Mouse (Mus musculus): ENCODE measurements around the gene Phb. TPM values are rescaled to one million over a fixed set of nuclear protein-coding genes. Genes with fewer than 3 reads are reported as not detected.
"Not testable (repeated sequence)": the region's sequence is repeated elsewhere in the genome, so short reads cannot be mapped to it uniquely, and the experiment has no call there.

Gene Phb
- total and polyA plus RNA-seq, 2 experiments, result 137 to 189 TPM

DNA sequence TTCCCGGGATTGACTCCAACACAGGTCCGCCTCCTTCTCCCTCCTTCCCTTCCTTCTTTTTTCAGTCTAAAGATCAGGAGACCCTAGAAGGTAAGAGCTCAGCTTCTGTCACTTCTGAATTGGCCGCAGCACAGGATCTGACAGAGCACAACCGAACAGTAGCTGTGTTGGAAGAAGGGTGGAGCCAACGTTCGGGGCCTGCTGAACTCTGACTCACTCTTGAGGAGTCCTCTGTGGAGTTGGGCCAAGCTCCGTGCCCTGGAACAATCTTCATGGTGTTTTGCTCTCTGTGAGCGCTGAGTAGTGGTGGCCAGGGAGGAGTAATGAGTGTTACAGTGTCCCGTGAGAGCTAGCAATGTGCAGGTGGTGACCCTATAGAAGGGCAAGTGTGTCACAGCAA lies 15.8 kb upstream of the Phb start:
- Histone ChIP-seq H3K4me1 (ENCODE audit: control insufficient read depth, insufficient read depth, low read length) (no peaks in the 10 kb centered on the region), H3K27me3 (ENCODE audit: control insufficient read depth, insufficient read depth, low read length) (no peaks in the 10 kb centered on the region), H3K27ac (replicated peaks; ENCODE audit: insufficient read depth, low read depth, low read length) (no peak overlapping the region), H3K9ac (ENCODE audit: low read depth, low read length) (no peak overlapping the region), H3K4me3 (ENCODE audit: insufficient read depth, low read depth, low read length) (no peak overlapping the region), H3K36me3 (ENCODE audit: control insufficient read depth, insufficient read depth, low read length) (no peaks in the 10 kb centered on the region), H3K79me2 (ENCODE audit: control insufficient read depth, insufficient read depth, low read length) (no peaks in the 10 kb centered on the region)
- no peak for DNase-seq (ENCODE audit: extremely low read depth, low read depth, low spot score)
- 64% methylated on average over 9 of the region's 9 CpGs for WGBS
- TF ChIP-seq CTCF (IDR thresholded peaks at IDR 0.05; ENCODE audit: low read depth, low read length), result no peak
- TF ChIP-seq POLR2A (IDR thresholded peaks at IDR 0.05; ENCODE audit: extremely low read depth, insufficient read depth, low read length), result no peak

DNA sequence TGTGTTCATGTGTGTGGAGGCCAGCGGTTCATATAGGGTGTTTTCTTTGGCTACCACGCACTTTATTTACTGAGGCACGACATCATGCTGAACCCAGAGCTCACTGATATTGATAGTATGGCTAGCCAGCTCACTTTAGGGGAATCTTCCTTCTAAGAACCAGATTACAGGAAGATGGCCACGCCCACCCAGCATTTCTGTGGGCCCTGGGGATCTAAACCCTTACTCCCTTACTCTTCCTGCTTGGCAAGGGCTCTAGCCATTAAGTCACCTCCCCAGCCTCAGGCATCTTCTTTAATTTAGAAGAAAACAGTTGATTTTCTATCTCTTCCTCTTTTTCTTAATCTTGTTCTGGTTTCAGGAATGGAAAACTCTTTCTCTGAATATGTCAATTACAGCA lies 9.3 kb upstream of the Phb start:
- 68% methylated on average over 4 of the region's 4 CpGs for WGBS
- no peak overlapping the region for H3K4me3 ChIP-seq (ENCODE audit: insufficient read depth, low read depth, low read length)
- H3K79me2 ChIP-seq (ENCODE audit: control insufficient read depth, insufficient read depth, low read length), result no peaks in the 10 kb centered on the region
- DNase-seq (ENCODE audit: extremely low read depth, low read depth, low spot score), result no peak
- H3K4me1 ChIP-seq (ENCODE audit: control insufficient read depth, insufficient read depth, low read length), result no peaks in the 10 kb centered on the region
- H3K27me3 ChIP-seq (ENCODE audit: control insufficient read depth, insufficient read depth, low read length), result no peaks in the 10 kb centered on the region
- H3K9ac ChIP-seq (ENCODE audit: low read depth, low read length), result no peak overlapping the region
- H3K36me3 ChIP-seq (ENCODE audit: control insufficient read depth, insufficient read depth, low read length), result no peaks in the 10 kb centered on the region
- no peak for TF ChIP-seq POLR2A (IDR thresholded peaks at IDR 0.05; ENCODE audit: extremely low read depth, insufficient read depth, low read length)
- no peak for TF ChIP-seq CTCF (IDR thresholded peaks at IDR 0.05; ENCODE audit: low read depth, low read length)
- H3K27ac ChIP-seq (replicated peaks; ENCODE audit: insufficient read depth, low read depth, low read length), result no peak overlapping the region

DNA sequence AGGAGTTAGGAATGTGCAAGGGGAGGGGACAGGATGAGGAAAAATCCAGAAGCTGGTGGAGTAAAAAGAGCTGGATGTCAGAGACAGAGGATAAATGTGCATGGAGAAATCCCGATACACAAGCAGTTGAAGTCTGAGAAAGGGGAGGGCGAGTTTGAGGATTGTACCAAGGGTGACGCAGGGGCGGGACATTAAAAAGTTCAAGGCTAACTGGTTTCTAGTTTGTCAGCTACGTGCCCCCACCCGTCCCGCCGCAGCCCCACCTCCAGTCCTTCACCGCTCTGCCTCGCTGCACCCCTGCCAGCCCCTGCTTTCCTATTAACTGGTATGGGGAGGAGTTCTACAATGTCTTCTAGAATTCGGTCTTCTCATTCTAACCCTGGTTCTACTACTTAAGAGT lies 420 bp downstream of the Phb start:
- H3K4me3 ChIP-seq (ENCODE audit: insufficient read depth, low read depth, low read length), result peak overlapping the region; percentile 77
- no peak for TF ChIP-seq POLR2A (IDR thresholded peaks at IDR 0.05; ENCODE audit: extremely low read depth, insufficient read depth, low read length)
- TF ChIP-seq CTCF (IDR thresholded peaks at IDR 0.05; ENCODE audit: low read depth, low read length), result no peak
- H3K4me1 ChIP-seq (ENCODE audit: control insufficient read depth, insufficient read depth, low read length), result peaks cover 3% of the 10 kb centered on the region; the same call in 1 of the 2 replicates
- no peaks in the 10 kb centered on the region; the same call in 1 of the 2 replicates for H3K79me2 ChIP-seq (ENCODE audit: control insufficient read depth, insufficient read depth, low read length)
- peak overlapping the region; percentile 83 for H3K27ac ChIP-seq (replicated peaks; ENCODE audit: insufficient read depth, low read depth, low read length)
- peaks cover 22% of the 10 kb centered on the region for H3K36me3 ChIP-seq (ENCODE audit: control insufficient read depth, insufficient read depth, low read length)
- under 1% methylated on average over 11 of the region's 11 CpGs for WGBS
- H3K27me3 ChIP-seq (ENCODE audit: control insufficient read depth, insufficient read depth, low read length), result no peaks in the 10 kb centered on the region
- H3K9ac ChIP-seq (ENCODE audit: low read depth, low read length), result peak overlapping the region; percentile 88
- peak; percentile 51 for DNase-seq (ENCODE audit: extremely low read depth, low read depth, low spot score)

DNA sequence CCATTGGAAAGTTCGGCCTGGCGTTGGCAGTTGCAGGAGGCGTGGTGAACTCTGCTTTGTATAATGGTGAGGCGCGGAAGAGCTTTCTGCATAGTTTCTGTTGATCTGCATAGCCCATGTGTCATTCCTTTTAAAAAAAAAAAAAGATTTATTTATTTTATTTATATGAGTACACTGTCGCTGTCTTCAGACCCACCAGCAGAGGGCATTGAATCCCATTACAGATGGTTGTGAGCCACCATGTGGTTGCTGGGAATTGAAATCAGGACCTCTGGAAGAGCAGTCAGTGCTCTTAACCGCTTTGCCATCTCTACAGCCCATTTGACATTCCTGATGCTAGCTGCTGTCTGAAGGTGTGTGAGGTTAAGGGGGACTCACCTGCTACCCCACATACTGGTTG lies 1.3 kb downstream of the Phb start:
- H3K36me3 ChIP-seq (ENCODE audit: control insufficient read depth, insufficient read depth, low read length), result peaks cover 24% of the 10 kb centered on the region
- 92% methylated on average over 7 of the region's 7 CpGs for WGBS
- not testable (repeated sequence) for H3K4me3 ChIP-seq (ENCODE audit: insufficient read depth, low read depth, low read length); H3K27me3 ChIP-seq (ENCODE audit: control insufficient read depth, insufficient read depth, low read length); H3K27ac ChIP-seq (replicated peaks; ENCODE audit: insufficient read depth, low read depth, low read length); H3K79me2 ChIP-seq (ENCODE audit: control insufficient read depth, insufficient read depth, low read length); H3K9ac ChIP-seq (ENCODE audit: low read depth, low read length); DNase-seq (ENCODE audit: extremely low read depth, low read depth, low spot score); H3K4me1 ChIP-seq (ENCODE audit: control insufficient read depth, insufficient read depth, low read length)

DNA sequence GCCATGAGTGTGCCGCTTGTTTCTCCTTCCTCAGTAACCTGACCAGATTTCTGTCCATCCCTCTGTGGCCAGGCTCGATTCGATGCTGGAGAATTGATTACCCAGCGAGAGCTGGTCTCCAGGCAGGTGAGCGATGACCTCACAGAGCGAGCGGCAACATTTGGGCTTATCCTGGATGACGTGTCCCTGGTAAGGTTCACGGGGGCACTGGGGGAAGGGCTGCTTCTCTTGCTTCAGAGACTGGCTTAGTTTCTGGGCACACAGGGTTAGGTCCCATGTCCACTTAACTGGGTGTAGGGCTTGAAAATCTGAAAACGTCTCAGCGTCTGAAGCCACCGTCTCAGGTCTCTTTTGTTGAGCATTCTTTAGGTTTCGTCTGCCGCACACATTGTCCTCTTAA lies 8.7 kb downstream of the Phb start:
- Histone ChIP-seq H3K36me3 (ENCODE audit: control insufficient read depth, insufficient read depth, low read length) (peaks cover 39% of the 10 kb centered on the region), H3K27ac (replicated peaks; ENCODE audit: insufficient read depth, low read depth, low read length) (no peak overlapping the region)
- WGBS, result 76% methylated on average over 14 of the region's 14 CpGs

DNA sequence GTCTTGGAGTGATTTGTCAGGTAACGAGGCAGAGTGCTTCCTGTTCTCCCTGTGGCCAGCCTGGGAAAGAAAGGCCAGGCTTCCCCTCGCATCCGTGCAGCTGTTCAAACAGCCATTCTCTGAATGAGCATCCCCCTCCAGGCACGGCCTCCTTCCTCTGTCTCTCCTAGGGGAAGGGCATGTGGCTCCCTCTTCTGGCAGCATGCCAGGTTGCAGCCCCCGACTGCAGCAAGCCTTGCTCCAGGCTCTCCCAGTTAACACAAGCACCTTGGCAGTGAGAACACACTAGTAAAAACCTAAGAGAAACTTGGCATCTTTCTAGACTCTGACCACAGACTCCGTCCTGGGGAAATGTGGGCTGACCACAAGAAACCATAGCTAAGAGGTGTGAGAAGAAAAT lies 9.6 kb downstream of the Phb start:
- H3K27ac ChIP-seq (replicated peaks; ENCODE audit: insufficient read depth, low read depth, low read length), result no peak overlapping the region
- H3K4me1 ChIP-seq (ENCODE audit: control insufficient read depth, insufficient read depth, low read length), result no peaks in the 10 kb centered on the region
- H3K36me3 ChIP-seq (ENCODE audit: control insufficient read depth, insufficient read depth, low read length), result peaks cover 40% of the 10 kb centered on the region
- TF ChIP-seq POLR2A (IDR thresholded peaks at IDR 0.05; ENCODE audit: extremely low read depth, insufficient read depth, low read length), result no peak
- TF ChIP-seq CTCF (IDR thresholded peaks at IDR 0.05; ENCODE audit: low read depth, low read length), result no peak
- 77% methylated on average over 6 of the region's 6 CpGs for WGBS
- DNase-seq (ENCODE audit: extremely low read depth, low read depth, low spot score), result no peak
- H3K27me3 ChIP-seq (ENCODE audit: control insufficient read depth, insufficient read depth, low read length), result no peaks in the 10 kb centered on the region
- H3K4me3 ChIP-seq (ENCODE audit: insufficient read depth, low read depth, low read length), result no peak overlapping the region
- no peaks in the 10 kb centered on the region for H3K79me2 ChIP-seq (ENCODE audit: control insufficient read depth, insufficient read depth, low read length)
- no peak overlapping the region for H3K9ac ChIP-seq (ENCODE audit: low read depth, low read length)

More for the DNA sequence above, 8.7 kb downstream of the Phb start:
- H3K79me2 ChIP-seq (ENCODE audit: control insufficient read depth, insufficient read depth, low read length), result no peaks in the 10 kb centered on the region
- no peak for TF ChIP-seq POLR2A (IDR thresholded peaks at IDR 0.05; ENCODE audit: extremely low read depth, insufficient read depth, low read length)
- TF ChIP-seq CTCF (IDR thresholded peaks at IDR 0.05; ENCODE audit: low read depth, low read length), result no peak
- H3K4me3 ChIP-seq (ENCODE audit: insufficient read depth, low read depth, low read length), result no peak overlapping the region
- no peak overlapping the region for H3K9ac ChIP-seq (ENCODE audit: low read depth, low read length)
- peak; percentile 26 for DNase-seq (ENCODE audit: extremely low read depth, low read depth, low spot score)
- H3K4me1 ChIP-seq (ENCODE audit: control insufficient read depth, insufficient read depth, low read length), result no peaks in the 10 kb centered on the region
- H3K27me3 ChIP-seq (ENCODE audit: control insufficient read depth, insufficient read depth, low read length), result no peaks in the 10 kb centered on the region

Data from liver, adult 2 months (tissue).